Mouse (Mus musculus) heart, embryonic 14.5 days (tissue): ENCODE data around the gene Kcnip4. TPM values are rescaled to one million over a fixed set of nuclear protein-coding genes. Genes with fewer than 3 reads are reported as not detected.

Source experiments
- ATAC-seq: fragments of 200-750 bp; cut with Nextera tagmentation; 2 replicates; pipeline ENCODE4 v1.8.0; 2017; ENCODE audit warnings: low read depth, moderate TSS enrichment; ENCODE audit not compliant: insufficient number of reproducible peaks, insufficient read depth, low FRiP score
- H3K27ac ChIP-seq, 2 experiments: fragments of 200-500 bp in 1 of 2; fragments of 300-500 bp in 1 of 2; sonication (generic) in 1 of 2; replicated peaks in 1 of 2; 2 replicates each; pipeline ENCODE4 v1.5.1; 2012 to 2014; ENCODE audit warnings: low read depth in 2 of 2, low read length in 2 of 2, control low read depth in 1 of 2, mild to moderate bottlenecking in 1 of 2, mixed read lengths in 1 of 2; ENCODE audit not compliant: control insufficient read depth in 1 of 2, insufficient read depth in 1 of 2
- H3K27me3 ChIP-seq: fragments of 300-500 bp; sonication (generic); 2 replicates; pipeline ENCODE4 v1.6.1; 2014; ENCODE audit warnings: mild to moderate bottlenecking, low read length, control low read depth; ENCODE audit not compliant: control insufficient read depth, insufficient read depth
- H3K36me3 ChIP-seq: fragments of 300-500 bp; sonication (generic); 2 replicates; pipeline ENCODE4 v1.6.1; 2014; ENCODE audit warnings: mild to moderate bottlenecking, control low read depth, low read length, mixed read lengths; ENCODE audit not compliant: control insufficient read depth, insufficient read depth
- H3K4me1 ChIP-seq, 2 experiments: fragments of 200-500 bp in 1 of 2; fragments of 300-500 bp in 1 of 2; sonication (generic) in 1 of 2; 2 replicates each; pipeline ENCODE4 v1.6.1; 2012 to 2014; ENCODE audit warnings: low read length in 2 of 2, control low read depth in 1 of 2, mixed read lengths in 1 of 2; ENCODE audit not compliant: control insufficient read depth in 2 of 2, insufficient read depth in 2 of 2
- H3K4me2 ChIP-seq: fragments of 300-500 bp; sonication (generic); 2 replicates; pipeline ENCODE4 v1.6.1; 2014; ENCODE audit warnings: mild to moderate bottlenecking, low read length
- H3K4me3 ChIP-seq, 2 experiments: fragments of 200-500 bp in 1 of 2; fragments of 300-500 bp in 1 of 2; sonication (generic) in 1 of 2; 2 replicates each; pipeline ENCODE4 v1.5.1; 2012 to 2014; ENCODE audit warnings: low read length in 2 of 2, mild to moderate bottlenecking in 2 of 2, control low read depth in 1 of 2, low read depth in 1 of 2, moderate library complexity in 1 of 2; ENCODE audit not compliant: control insufficient read depth in 1 of 2, insufficient read depth in 1 of 2
- H3K9ac ChIP-seq: fragments of 300-500 bp; sonication (generic); 2 replicates; pipeline ENCODE4 v1.6.1; 2014; ENCODE audit warnings: mild to moderate bottlenecking, low read length
- H3K9me3 ChIP-seq: fragments of 300-500 bp; sonication (generic); 2 replicates; pipeline ENCODE4 v1.6.1; 2016; ENCODE audit warnings: low read length, control low read depth; ENCODE audit not compliant: control insufficient read depth
- WGBS: fragments of 180-500 bp; shearing (Covaris S2); extraction: QIAGEN DNeasy Blood & Tissue Kit; methylation state at CpG from one replicate; pipeline ENCODE4 v1.1.7; 2014; 5-methylcytosine and 5-hydroxymethylcytosine counted together
- polyA plus RNA-seq: library from polyadenylated mRNA; unstranded; fragments of >200 nt; fragmentation: Nextera tagmentation; extraction: Ambion mirVana; gene quantifications from 2 replicates; pipeline ENCODE4 v1.2.1, GENCODE M21; 2014

The Kcnip4 gene
- polyA plus RNA-seq, 1 experiment from 2014 or later = 1.2 TPM

DNA sequence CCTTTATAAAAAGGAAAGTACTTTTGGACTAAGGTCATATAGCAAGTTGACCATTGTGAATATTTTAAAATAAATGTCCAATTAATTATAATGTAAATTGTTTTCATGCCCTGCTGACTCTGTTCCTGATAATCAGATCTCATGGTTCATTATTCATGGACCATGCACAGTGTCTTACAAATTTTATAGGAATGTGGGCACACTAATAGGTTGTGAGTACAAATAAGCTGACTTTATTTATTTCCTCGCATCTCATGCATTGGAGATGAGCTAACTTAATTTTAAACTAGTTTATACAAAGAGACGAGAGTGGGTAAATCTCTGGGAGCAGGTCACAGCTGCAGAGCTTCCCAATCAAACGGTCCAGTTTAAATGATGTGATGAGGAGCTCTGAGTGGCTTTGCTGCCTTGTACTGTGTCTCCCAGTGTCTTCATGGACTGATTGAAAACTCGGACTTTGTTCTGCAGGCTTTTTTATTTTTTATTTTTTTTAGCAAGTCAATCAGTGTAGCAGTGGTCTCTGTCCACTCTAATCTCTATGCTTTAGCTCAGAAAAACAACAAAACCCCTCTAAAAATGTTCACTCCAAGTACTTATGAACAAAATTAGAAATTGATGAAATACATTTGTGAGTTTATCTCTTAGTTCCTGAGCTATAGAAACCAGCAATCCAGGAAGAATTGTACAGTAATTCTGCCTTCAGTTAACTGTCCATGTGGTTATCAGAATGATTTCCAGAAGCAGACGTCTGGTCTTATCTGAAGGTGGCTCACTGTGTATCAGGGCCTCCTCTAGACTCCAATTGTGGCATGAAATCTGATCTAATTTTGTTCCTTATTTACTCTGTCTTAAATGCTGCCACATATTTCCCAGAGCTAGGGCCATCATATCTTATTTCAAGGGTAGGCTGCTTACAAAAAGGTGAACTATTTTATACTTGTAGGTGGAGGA lies 979.6 kb downstream of the Kcnip4 start:
- H3K9ac ChIP-seq = no peak overlapping the region
- 52% methylated on average over 5 of the region's 5 CpGs for whole genome bisulfite sequencing
- no peaks in the 10 kb centered on the region for H3K27me3 ChIP-seq
- H3K4me3 ChIP-seq = no peak overlapping the region
- no peaks in the 10 kb centered on the region for H3K36me3 ChIP-seq
- H3K4me2 ChIP-seq = no peak overlapping the region
- ATAC-seq = no peak
- H3K9me3 ChIP-seq = no peaks in the 10 kb centered on the region
- H3K27ac ChIP-seq = no peak overlapping the region
- H3K4me1 ChIP-seq = no peaks in the 10 kb centered on the region

DNA sequence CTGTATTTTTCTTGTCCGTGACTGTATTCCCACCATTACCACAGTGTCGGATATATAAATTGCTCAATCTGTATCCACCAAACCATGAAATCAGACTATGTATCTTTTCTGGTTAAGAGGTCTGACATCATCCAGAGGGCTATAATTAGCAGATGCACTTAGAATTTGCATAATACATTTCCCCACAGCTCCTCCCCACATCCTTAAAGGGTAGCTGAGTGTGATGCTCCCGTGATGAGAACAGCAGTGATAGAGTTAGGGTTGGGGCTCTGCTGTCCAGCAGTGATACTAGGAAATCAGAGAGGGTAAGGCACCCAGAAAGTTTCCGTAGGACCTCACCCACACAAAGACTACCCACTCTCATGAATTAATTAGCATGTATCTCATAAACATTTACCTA lies 1006.7 kb downstream of the Kcnip4 start:
- no peaks in the 10 kb centered on the region for H3K27me3 ChIP-seq
- no peak overlapping the region for H3K4me3 ChIP-seq
- no peaks in the 10 kb centered on the region for H3K9me3 ChIP-seq
- no peak overlapping the region for H3K9ac ChIP-seq
- H3K27ac ChIP-seq = no peak overlapping the region
- H3K36me3 ChIP-seq = no peaks in the 10 kb centered on the region
- H3K4me2 ChIP-seq = no peak overlapping the region
- 74% methylated on average over 4 of the region's 4 CpGs for WGBS
- no peak for ATAC-seq
- no peaks in the 10 kb centered on the region for H3K4me1 ChIP-seq

DNA sequence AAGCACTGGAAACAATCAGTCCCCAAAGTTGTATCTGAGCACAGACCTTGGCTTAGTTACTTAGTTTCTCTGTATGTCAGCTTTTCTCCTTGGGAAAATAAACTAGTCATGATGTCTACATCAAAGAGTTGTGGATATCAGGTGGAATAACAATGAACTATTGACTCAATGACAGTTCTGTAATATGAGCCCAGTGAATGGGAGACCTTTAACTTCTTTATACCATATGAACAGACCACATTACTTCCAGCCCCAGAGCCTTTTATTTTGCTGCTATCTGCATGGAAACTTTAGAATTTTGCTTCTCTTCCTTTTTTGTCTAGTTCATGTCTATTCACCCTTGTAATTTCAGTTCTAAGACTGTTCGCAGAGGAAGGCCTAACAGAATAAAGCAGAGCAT lies 1011.4 kb downstream of the Kcnip4 start:
- Histone ChIP-seq H3K27ac (no peak overlapping the region), H3K4me2 (no peak overlapping the region), H3K4me3 (no peak overlapping the region), H3K4me1 (peaks cover 0 to 2% of the 10 kb centered on the region in 2 experiments; a peak in 2 of 4 replicates), H3K9me3 (no peaks in the 10 kb centered on the region), H3K27me3 (no peaks in the 10 kb centered on the region), H3K36me3 (no peaks in the 10 kb centered on the region), H3K9ac (no peak overlapping the region)
- no peak for ATAC-seq
- 86% methylated on average over 1 of the region's 1 CpGs for WGBS

DNA sequence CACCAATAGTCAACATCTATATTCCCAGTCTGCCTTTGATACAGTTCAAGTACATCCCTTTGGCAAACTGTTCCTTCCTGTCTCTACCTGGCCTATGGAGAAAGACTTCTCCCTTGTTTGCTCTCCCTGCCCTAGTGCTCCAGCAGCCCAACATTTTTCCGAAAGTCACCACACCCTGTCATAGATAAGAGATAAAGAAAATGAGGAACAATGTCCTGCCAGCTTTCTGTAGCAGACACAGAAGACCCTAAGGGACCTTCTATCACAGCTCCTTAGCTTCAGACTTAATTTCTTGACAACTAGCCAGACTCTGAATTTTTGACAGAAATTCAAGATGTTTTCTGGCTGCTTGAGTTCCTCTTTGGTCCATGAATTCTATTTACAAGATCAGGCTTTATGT lies 1013.4 kb downstream of the Kcnip4 start:
- Histone ChIP-seq H3K9me3 (no peaks in the 10 kb centered on the region), H3K4me3 (no peak overlapping the region), H3K27me3 (no peaks in the 10 kb centered on the region), H3K36me3 (no peaks in the 10 kb centered on the region), H3K4me2 (no peak overlapping the region), H3K4me1 (peaks cover 0 to 2% of the 10 kb centered on the region in 2 experiments; a peak in 2 of 4 replicates), H3K9ac (no peak overlapping the region), H3K27ac (no peak overlapping the region)
- WGBS = 17% methylated on average over 1 of the region's 1 CpGs
- ATAC-seq = no peak

DNA sequence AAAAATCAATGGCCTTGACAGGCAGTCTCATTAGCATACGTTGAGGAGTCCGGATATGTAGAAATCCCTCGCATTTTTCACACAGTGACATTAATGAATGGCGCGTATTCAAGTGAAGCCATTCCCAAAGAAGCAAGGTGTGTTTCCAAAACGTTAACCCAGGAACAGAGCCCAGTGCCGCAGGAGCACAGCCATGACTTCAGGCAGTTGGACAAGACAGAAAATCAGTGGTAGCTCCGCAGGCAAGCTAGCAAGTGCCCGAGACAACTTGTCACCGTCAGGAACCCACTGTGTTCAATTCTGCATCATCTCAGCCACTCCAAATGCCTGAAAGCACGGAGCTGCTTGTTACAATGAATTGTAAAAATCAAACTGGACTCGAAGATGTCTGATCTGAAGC lies 1014.5 kb downstream of the Kcnip4 start:
- H3K4me1 ChIP-seq = peaks cover 0 to 2% of the 10 kb centered on the region in 2 experiments; a peak in 2 of 4 replicates
- no peak overlapping the region for H3K4me3 ChIP-seq
- H3K36me3 ChIP-seq = no peaks in the 10 kb centered on the region
- no peak overlapping the region for H3K4me2 ChIP-seq
- H3K9me3 ChIP-seq = no peaks in the 10 kb centered on the region
- H3K27me3 ChIP-seq = no peaks in the 10 kb centered on the region
- WGBS = 73% methylated on average over 12 of the region's 12 CpGs
- no peak overlapping the region for H3K9ac ChIP-seq
- H3K27ac ChIP-seq = no peak overlapping the region
- ATAC-seq = no peak

DNA sequence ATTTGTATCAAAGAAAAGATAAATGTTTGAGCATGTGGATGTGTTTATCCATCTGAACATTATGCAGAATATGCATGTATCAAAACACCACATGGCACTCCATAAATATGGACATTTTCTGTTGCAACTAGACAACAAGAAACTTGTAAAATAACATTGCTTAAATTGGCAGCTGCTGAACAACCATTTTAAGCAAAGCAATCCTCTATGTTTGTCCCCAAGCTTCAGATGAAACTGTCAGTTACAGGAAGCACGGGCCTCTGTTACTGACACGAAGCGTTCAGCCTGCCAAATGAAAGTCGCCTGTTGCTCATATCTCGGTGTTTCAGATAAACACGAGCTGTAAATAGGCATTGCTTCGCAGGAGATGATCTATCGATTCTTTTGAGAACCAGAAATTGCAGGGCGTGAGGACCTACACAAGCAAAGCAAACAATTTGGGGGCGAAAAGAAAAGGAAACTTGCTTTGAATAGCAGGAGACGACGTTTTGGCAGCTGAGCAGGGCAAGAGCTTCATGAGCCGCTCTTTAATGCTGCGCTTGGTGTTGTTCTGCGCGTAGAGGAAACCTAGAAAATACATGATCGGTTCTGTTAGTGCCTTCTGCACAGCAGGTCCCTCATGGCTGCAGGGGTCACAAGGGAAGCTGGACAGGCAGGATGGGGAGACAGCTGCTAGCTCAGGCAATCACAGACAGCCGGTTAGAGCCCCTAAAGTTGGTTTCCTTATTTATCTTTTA lies 1015.3 kb downstream of the Kcnip4 start:
- Histone ChIP-seq H3K4me3 (peak overlapping the region; percentile 33 to 36), H3K4me1 (peaks cover 0 to 2% of the 10 kb centered on the region in 2 experiments; a peak in 2 of 4 replicates), H3K4me2 (peak overlapping the region; percentile 58), H3K27me3 (no peaks in the 10 kb centered on the region), H3K27ac (no peak overlapping the region), H3K9ac (peak overlapping the region; percentile 62; the same call in 1 of the 2 replicates), H3K9me3 (no peaks in the 10 kb centered on the region), H3K36me3 (no peaks in the 10 kb centered on the region)
- WGBS = 35% methylated on average over 18 of the region's 18 CpGs
- ATAC-seq = no peak

DNA sequence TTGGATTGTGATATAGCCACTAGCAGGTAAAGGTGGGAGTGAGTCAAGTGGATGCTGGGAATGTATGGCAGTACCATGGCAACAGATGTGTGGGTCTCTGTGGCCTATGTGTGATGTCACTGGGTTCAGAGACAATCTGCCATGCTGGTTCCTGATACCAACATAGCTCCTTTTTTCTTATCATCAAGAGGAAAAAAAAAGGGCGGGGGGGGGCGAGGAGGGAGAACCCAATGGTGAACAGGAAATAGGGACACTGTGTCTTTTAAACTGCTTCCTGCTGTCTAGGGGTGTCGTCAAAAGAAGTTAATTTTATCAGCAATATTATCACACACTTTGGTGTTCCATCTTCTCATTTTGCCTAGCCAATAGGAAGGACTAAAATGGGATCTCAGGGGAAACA lies 1021.6 kb downstream of the Kcnip4 start:
- H3K4me3 ChIP-seq = no peak overlapping the region
- no peak overlapping the region for H3K27ac ChIP-seq
- ATAC-seq = no peak
- 49% methylated on average over 3 of the region's 3 CpGs for WGBS
- no peaks in the 10 kb centered on the region for H3K27me3 ChIP-seq
- no peaks in the 10 kb centered on the region for H3K4me1 ChIP-seq
- no peak overlapping the region for H3K9ac ChIP-seq
- H3K9me3 ChIP-seq = no peaks in the 10 kb centered on the region
- no peak overlapping the region for H3K4me2 ChIP-seq
- H3K36me3 ChIP-seq = no peaks in the 10 kb centered on the region
